Comparison of ENCODE assay signal across 8 mouse cellular contexts in the genomic region with DNA sequence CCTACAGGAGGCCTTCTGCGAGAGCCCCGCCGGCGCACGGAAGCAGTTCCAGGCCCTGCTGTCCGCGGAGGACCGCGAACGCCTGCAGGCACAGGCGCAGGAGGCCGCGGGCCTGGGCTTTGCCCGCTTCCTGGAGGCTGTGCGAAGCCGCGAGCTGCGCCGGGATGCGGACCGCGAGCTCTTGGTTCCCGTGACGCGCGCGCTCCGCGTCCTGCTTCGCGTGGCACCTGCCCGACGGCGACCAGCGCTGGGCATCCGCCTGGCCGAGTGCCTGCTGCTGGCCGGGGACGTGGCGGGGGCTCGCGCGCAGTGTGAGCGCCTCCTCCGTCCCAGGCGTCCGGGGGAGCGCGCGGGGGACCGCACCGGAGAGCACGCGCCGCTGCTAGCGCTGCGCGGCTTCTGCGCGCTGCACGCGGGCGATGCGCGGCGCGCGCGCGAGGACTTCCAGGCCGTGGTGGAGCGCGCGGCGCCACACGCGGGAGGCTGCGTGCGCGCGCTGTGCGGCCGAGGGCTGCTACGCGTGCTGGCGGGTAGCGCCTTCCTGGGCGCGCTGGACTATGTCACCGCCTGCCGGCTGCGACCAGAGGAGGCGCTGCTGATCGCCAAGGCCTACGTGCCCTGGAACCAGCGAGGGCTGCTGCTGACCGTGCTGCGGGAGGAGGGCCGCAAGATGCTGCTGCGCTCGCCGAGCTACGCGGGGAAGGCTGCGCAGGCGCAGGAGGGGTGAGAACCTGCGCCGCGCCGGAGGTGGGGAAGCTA. TPM values are rescaled to one million over a fixed set of nuclear protein-coding genes. Genes with fewer than 3 reads are reported as not detected.
DNase-seq lines count a peak whose midpoint lies in the region; ATAC-seq and TF ChIP-seq lines count a peak whose summit lies in the region.

No protein-coding gene starts in this region.

- H3K27ac ChIP-seq in gastrocnemius, adult 2 months = peak overlapping the region; percentile 63
- peak overlapping the region; percentile 92 for H3K27ac ChIP-seq in hindbrain, embryonic 15.5 days (replicated peaks)
- H3K27ac ChIP-seq in lung, embryonic 15.5 days = no peak overlapping the region

- no peaks in the 10 kb centered on the region for H3K9me3 ChIP-seq in hindbrain, embryonic 15.5 days
- no peaks in the 10 kb centered on the region for H3K9me3 ChIP-seq in lung, embryonic 15.5 days

- H3K27me3 ChIP-seq in hindbrain, embryonic 15.5 days = peaks cover 2% of the 10 kb centered on the region; the same call in 1 of the 2 replicates
- H3K27me3 ChIP-seq in lung, embryonic 15.5 days = peaks cover 36% of the 10 kb centered on the region

- ATAC-seq in common myeloid progenitor, adult 5-6 weeks (replicated peaks; ENCODE audit: low read depth, poor library complexity, severe bottlenecking) = peak; percentile 91
- ATAC-seq in hindbrain, embryonic 15.5 days (ENCODE audit: low FRiP score, low read depth) = peak; percentile 97
- ATAC-seq in lung, embryonic 15.5 days (ENCODE audit: borderline replicate concordance, extremely low read depth, low FRiP score, low TSS enrichment) = peak; percentile 80

- no peaks in the 10 kb centered on the region for H3K36me3 ChIP-seq in hindbrain, embryonic 15.5 days
- no peaks in the 10 kb centered on the region for H3K36me3 ChIP-seq in lung, embryonic 15.5 days

- H3K4me3 ChIP-seq in gastrocnemius, adult 2 months = peak overlapping the region; percentile 69
- peak overlapping the region; percentile 54 for H3K4me3 ChIP-seq in hindbrain, embryonic 15.5 days
- H3K4me3 ChIP-seq in lung, embryonic 15.5 days = peak overlapping the region; percentile 51

- intact Hi-C loops in gastrocnemius, adult 2 months (cut with DNase I) = no loop called here

- peaks cover 17% of the 10 kb centered on the region for H3K4me1 ChIP-seq in hindbrain, embryonic 15.5 days (replicated peaks)
- peaks cover 14% of the 10 kb centered on the region; the same call in 1 of the 2 replicates for H3K4me1 ChIP-seq in lung, embryonic 15.5 days

- peak; percentile 62 for TF ChIP-seq CTCF in gastrocnemius, adult 2 months (IDR thresholded peaks at IDR 0.05)

- H3K9ac ChIP-seq in hindbrain, embryonic 15.5 days = peak overlapping the region; percentile 73
- peak overlapping the region; percentile 44 for H3K9ac ChIP-seq in lung, embryonic 15.5 days

- WGBS in hindbrain, embryonic 15.5 days = under 1% methylated on average over 101 of the region's 110 CpGs
- WGBS in lung, embryonic 15.5 days = under 1% methylated on average over 109 of the region's 110 CpGs

- peak overlapping the region; percentile 64 for H3K4me2 ChIP-seq in hindbrain, embryonic 15.5 days
- peak overlapping the region; percentile 95 for H3K4me2 ChIP-seq in lung, embryonic 15.5 days

- peak; percentile 89 for DNase-seq in adrenal gland, adult 2 months
- DNase-seq in gastrocnemius, adult 2 months = peak; percentile 85
- DNase-seq in layer of hippocampus, postnatal 14 days (ENCODE audit: low spot score in 2 of 2) = peak; percentile 90
- peak; percentile 52 for DNase-seq in ovary, postnatal 14 days (ENCODE audit: low spot score)
- DNase-seq in urinary bladder, postnatal 25 days (ENCODE audit: low spot score) = peak; percentile 62

RNA-seq across cellular contexts. Expression of a gene that starts 13.5 kb away (rescaled TPM):
- 1 to 10 TPM in 1 of 2 experiments, under 1 TPM in 1; 0.66 to 4.9 TPM for total RNA-seq in adrenal gland, adult 2 months (2021)
- 2.4 and 6.3 TPM in 2 replicates for polyA plus RNA-seq in adrenal gland, adult 2 months (2012; rRNA removed)
- total RNA-seq in common myeloid progenitor, adult 5-6 weeks (2017) = not detected in 2 replicates
- total RNA-seq in gastrocnemius, adult 2 months (2021) = not detected
- polyA plus RNA-seq in hindbrain, embryonic 15.5 days (2015; fragmentation: Nextera tagmentation; extraction: Ambion mirVana) = 0.45 and 0.86 TPM in 2 replicates
- under 1 TPM; 0.33 to 0.41 TPM for total RNA-seq in layer of hippocampus, postnatal 14 days (2021)
- 0.10 and 0.26 TPM in 2 replicates for polyA plus RNA-seq in lung, embryonic 15.5 days (2015; fragmentation: Nextera tagmentation; extraction: Ambion mirVana)

RNA-seq across cellular contexts. Expression of a gene that starts 18.6 kb away (rescaled TPM):
- under 1 TPM in 1 of 2 experiments, not detected in 1; 0.21 TPM for total RNA-seq in adrenal gland, adult 2 months (2021)
- 0.29 and 0.48 TPM in 2 replicates for polyA plus RNA-seq in adrenal gland, adult 2 months (2012; rRNA removed)
- total RNA-seq in common myeloid progenitor, adult 5-6 weeks (2017) = not detected in 2 replicates
- not detected for total RNA-seq in gastrocnemius, adult 2 months (2021)
- 1.2 and 2.0 TPM in 2 replicates for polyA plus RNA-seq in hindbrain, embryonic 15.5 days (2015; fragmentation: Nextera tagmentation; extraction: Ambion mirVana)
- total RNA-seq in layer of hippocampus, postnatal 14 days (2021) = 1 to 10 TPM; 4.0 to 4.4 TPM
- 0.19 and 0.26 TPM in 2 replicates for polyA plus RNA-seq in lung, embryonic 15.5 days (2015; fragmentation: Nextera tagmentation; extraction: Ambion mirVana)

RNA-seq across cellular contexts. Expression of a gene that starts 43.0 kb away (rescaled TPM):
- 10 to 100 TPM; 41.1 to 56.2 TPM for total RNA-seq in adrenal gland, adult 2 months (2021)
- polyA plus RNA-seq in adrenal gland, adult 2 months (2012; rRNA removed) = 61.1 and 87.9 TPM in 2 replicates
- 0.87 TPM in 1 of 2 replicates, not detected in the other for total RNA-seq in common myeloid progenitor, adult 5-6 weeks (2017)
- total RNA-seq in gastrocnemius, adult 2 months (2021) = 100 to 1,000 TPM in 1 of 2 experiments, 10 to 100 TPM in 1; 67.9 to 100 TPM
- 64.2 and 67.1 TPM in 2 replicates for polyA plus RNA-seq in hindbrain, embryonic 15.5 days (2015; fragmentation: Nextera tagmentation; extraction: Ambion mirVana)
- 10 to 100 TPM; 34.2 to 40.9 TPM for total RNA-seq in layer of hippocampus, postnatal 14 days (2021)
- 36.4 and 41.5 TPM in 2 replicates for polyA plus RNA-seq in lung, embryonic 15.5 days (2015; fragmentation: Nextera tagmentation; extraction: Ambion mirVana)

Comparison
In these comparisons a context has a peak if more than half of its experiments do, and no peak if none do; other contexts are left out.
1. RNA of a gene that starts 43.0 kb away (total RNA-seq): 67.9 to 100 TPM in gastrocnemius, adult 2 months, 41.1 to 56.2 TPM in adrenal gland, adult 2 months and 34.2 to 40.9 TPM in layer of hippocampus, postnatal 14 days; 0.87 TPM in common myeloid progenitor, adult 5-6 weeks; every median in the first group is over 10 times any median in the second.
2. Peak in every context shown above with its lines, with median percentiles within 50 percentile points of each other: DNase-seq, ATAC-seq and H3K4me3 ChIP-seq.